Mouse (Mus musculus) lung, embryonic 14.5 days (tissue): ENCODE data around the gene Fas. TPM values are rescaled to one million over a fixed set of nuclear protein-coding genes. Genes with fewer than 3 reads are reported as not detected.
A peak's percentile ranks its signal among the peaks of the same experiment; 100 is the strongest.

Experiments
- ATAC-seq: fragments of 200-750 bp; cut with Nextera tagmentation; 2 replicates; pipeline ENCODE4 v1.8.0; 2017; ENCODE audit warnings: mild to moderate bottlenecking, moderate TSS enrichment, moderate library complexity; ENCODE audit not compliant: insufficient read depth
- DNase-seq: peaks from one replicate; pipeline ENCODE4 v3.0.0-alpha.2; 2015
- H3K27ac ChIP-seq: fragments of 300-500 bp; sonication (generic); 2 replicates; pipeline ENCODE4 v1.5.1; 2014; ENCODE audit warnings: low read depth, mild to moderate bottlenecking, moderate library complexity
- H3K27me3 ChIP-seq: fragments of 300-500 bp; sonication (generic); 2 replicates; pipeline ENCODE4 v1.6.1; 2014; ENCODE audit warnings: low read length, control low read depth; ENCODE audit not compliant: insufficient read depth
- H3K36me3 ChIP-seq: fragments of 300-500 bp; sonication (generic); 2 replicates; pipeline ENCODE4 v1.6.1; 2014; ENCODE audit warnings: control low read depth; ENCODE audit not compliant: insufficient read depth
- H3K4me1 ChIP-seq: fragments of 300-500 bp; sonication (generic); 2 replicates; pipeline ENCODE4 v1.6.1; 2014; ENCODE audit warnings: antibody characterized with exemption, control low read depth; ENCODE audit not compliant: insufficient read depth
- H3K4me2 ChIP-seq: fragments of 300-500 bp; sonication (generic); 2 replicates; pipeline ENCODE4 v1.6.1; 2014; ENCODE audit warnings: mild to moderate bottlenecking
- H3K4me3 ChIP-seq: fragments of 300-500 bp; sonication (generic); 2 replicates; pipeline ENCODE4 v1.5.1; 2014; ENCODE audit warnings: low read depth, low read length
- H3K9ac ChIP-seq: fragments of 300-500 bp; sonication (generic); 2 replicates; pipeline ENCODE4 v1.6.1; 2014
- H3K9me3 ChIP-seq: fragments of 300-500 bp; sonication (generic); 2 replicates; pipeline ENCODE4 v1.6.1; 2016; ENCODE audit warnings: low read depth, low read length, control low read depth
- CTCF ChIP-seq: IDR thresholded peaks from 2 replicates; pipeline ENCODE4 v1.5.1; 2016; ENCODE audit warnings: antibody characterized with exemption, low read depth
- whole genome bisulfite sequencing: fragments of 180-500 bp; shearing (Covaris S2); extraction: QIAGEN DNeasy Blood & Tissue Kit; methylation state at CpG from one replicate; pipeline ENCODE4 v1.1.7; 2014; 5-methylcytosine and 5-hydroxymethylcytosine counted together
- polyA plus RNA-seq: library from polyadenylated mRNA; unstranded; fragments of >200 nt; fragmentation: Nextera tagmentation; extraction: Ambion mirVana; gene quantifications from 2 replicates; pipeline ENCODE4 v1.2.1, GENCODE M21; 2014

Fas gene
- polyA plus RNA-seq, 1 experiment from 2014 or later = 5.7 TPM

DNA sequence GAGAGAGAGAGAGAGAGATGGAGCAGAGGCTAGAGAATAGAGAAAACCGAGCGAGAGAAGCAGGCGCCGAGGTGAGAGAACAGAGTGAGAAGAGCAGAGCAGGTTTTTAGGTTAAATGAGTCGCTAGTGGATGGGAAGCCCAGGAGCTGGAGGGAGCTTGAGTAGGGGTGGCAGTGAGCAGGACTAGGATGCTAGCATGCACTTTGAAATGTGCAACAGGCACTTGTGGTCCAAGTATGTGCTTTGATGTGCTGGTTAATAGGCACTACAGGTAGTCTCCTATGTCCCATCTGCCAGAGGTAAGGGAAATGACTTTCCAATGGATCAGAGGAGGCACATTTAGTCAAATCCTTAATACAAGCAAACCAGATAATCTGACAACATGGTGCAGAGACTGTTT lies 1.5 kb downstream of the Fas start:
- H3K4me2 ChIP-seq = peak overlapping the region; percentile 68; the same call in 1 of the 2 replicates
- DNase-seq (no peak), ATAC-seq (no peak)
- H3K4me1 ChIP-seq = 0 out of 2 replicates have a peak, but pooled peaks cover 7% of the 10 kb centered on the region
- no peak overlapping the region for H3K9ac ChIP-seq
- 65% methylated on average over 5 of the region's 5 CpGs for WGBS
- H3K9me3 ChIP-seq = no peaks in the 10 kb centered on the region
- no peak overlapping the region for H3K4me3 ChIP-seq
- no peak for TF ChIP-seq CTCF
- no peaks in the 10 kb centered on the region; the same call in 1 of the 2 replicates for H3K27me3 ChIP-seq
- no peaks in the 10 kb centered on the region for H3K36me3 ChIP-seq
- no peak overlapping the region for H3K27ac ChIP-seq

DNA sequence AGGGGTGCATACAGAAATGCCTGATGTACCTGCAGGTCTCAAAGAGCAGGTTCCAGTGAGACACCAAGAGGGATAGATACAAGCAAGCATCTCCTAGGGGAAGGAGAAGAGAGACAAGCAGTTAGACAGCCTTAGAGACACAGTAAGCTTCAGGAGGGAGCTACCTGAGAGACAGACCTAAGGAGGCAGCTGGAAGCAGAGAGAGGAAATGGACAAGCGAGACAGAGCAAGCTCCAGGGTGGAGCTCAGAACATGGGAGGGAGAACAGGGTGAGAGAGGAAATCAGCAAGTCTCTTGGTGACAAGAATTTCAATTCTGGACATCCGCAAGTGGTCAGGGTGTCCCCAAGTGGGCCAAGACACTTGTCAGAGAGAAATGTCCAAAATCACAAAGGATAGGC lies 2.2 kb downstream of the Fas start:
- Histone ChIP-seq H3K4me2 (no peak overlapping the region), H3K27me3 (no peaks in the 10 kb centered on the region; the same call in 1 of the 2 replicates), H3K4me1 (0 out of 2 replicates have a peak, but pooled peaks cover 7% of the 10 kb centered on the region), H3K9ac (no peak overlapping the region), H3K27ac (no peak overlapping the region), H3K36me3 (no peaks in the 10 kb centered on the region), H3K9me3 (no peaks in the 10 kb centered on the region), H3K4me3 (no peak overlapping the region)
- DNase-seq (no peak), ATAC-seq (no peak)
- WGBS = 66% methylated on average over 2 of the region's 2 CpGs
- TF ChIP-seq CTCF = no peak

DNA sequence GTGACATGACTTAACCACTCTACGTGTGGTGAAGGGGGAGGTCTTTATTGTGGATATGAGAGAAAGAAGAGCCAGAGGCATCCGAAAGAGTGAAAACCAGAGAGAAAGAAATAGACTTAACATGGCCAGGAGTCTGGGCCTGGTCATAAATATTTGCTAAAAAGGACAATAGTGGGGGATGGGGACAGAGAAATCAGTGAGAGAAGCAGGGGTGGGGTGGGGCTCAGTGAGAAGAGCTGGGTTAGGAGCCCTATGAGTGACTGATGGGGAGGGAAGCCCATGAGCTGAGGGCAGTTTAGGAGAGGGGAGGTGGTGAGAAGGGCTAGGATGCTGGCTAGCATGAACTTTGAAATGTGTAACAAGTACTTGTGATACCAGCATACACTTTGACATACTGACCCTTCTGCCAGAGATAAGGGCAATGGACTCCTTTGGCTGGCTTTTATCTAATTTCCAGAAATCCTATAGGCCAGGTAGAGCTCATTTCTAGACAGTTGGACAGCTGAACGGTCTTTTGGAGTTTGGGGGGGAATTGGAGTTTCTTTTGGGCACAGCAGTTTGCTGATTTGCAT lies 3.0 kb downstream of the Fas start:
- WGBS = 70% methylated on average over 3 of the region's 3 CpGs
- Histone ChIP-seq H3K4me3 (no peak overlapping the region), H3K4me2 (no peak overlapping the region), H3K27ac (no peak overlapping the region), H3K4me1 (0 out of 2 replicates have a peak, but pooled peaks cover 7% of the 10 kb centered on the region), H3K27me3 (no peaks in the 10 kb centered on the region; the same call in 1 of the 2 replicates), H3K9me3 (no peaks in the 10 kb centered on the region), H3K9ac (no peak overlapping the region), H3K36me3 (no peaks in the 10 kb centered on the region)
- ATAC-seq (no peak), DNase-seq (no peak)
- no peak for TF ChIP-seq CTCF

DNA sequence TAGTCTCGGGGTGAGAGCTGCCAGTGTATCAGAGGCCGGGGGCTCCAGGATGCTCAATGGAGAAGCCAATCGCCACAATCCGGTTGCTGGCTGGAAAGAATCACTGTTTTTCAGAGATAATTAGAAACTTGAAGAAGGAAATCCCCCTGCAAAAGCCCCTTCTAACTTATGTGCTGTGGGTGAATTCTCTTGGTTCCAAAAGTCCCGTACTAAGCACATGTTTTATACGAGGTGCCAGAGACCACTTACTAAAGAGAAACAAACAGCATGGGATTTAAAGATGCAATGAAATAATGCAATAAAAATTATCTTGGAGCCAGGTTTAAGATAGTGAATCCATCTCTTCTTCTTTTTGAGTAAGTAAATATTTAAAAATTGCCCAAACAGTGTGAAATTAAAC lies 5.0 kb downstream of the Fas start:
- no peak for TF ChIP-seq CTCF
- H3K4me1 ChIP-seq = 0 out of 2 replicates have a peak, but pooled peaks cover 7% of the 10 kb centered on the region
- ATAC-seq (no peak), DNase-seq (no peak)
- no peak overlapping the region for H3K27ac ChIP-seq
- no peak overlapping the region for H3K4me3 ChIP-seq
- H3K9me3 ChIP-seq = no peaks in the 10 kb centered on the region
- WGBS = 53% methylated on average over 6 of the region's 6 CpGs
- H3K9ac ChIP-seq = no peak overlapping the region
- H3K27me3 ChIP-seq = no peaks in the 10 kb centered on the region; the same call in 1 of the 2 replicates
- H3K4me2 ChIP-seq = no peak overlapping the region
- H3K36me3 ChIP-seq = no peaks in the 10 kb centered on the region

DNA sequence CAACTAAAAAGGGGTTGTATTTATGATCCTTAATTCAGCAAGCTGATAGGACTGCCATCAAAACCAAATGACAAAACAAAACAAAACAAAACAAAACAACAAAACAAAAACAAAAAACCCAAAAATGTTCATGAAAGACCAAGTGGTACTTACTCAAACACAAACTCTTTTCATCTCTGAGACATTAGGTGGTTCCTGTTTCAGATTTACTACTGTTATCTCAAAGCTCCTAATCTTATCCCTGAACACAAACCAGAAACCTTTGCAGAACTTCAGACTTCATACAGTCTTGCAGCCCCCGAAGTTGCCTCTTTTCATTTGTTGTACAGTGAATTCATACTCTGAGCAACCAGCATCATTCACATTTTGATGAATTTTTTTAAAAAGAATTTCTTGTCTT lies 8.1 kb downstream of the Fas start:
- H3K4me2 ChIP-seq = no peak overlapping the region
- 67% methylated on average over 1 of the region's 1 CpGs for WGBS
- no peak overlapping the region for H3K4me3 ChIP-seq
- no peak for DNase-seq
- no peaks in the 10 kb centered on the region for H3K9me3 ChIP-seq
- H3K9ac ChIP-seq = no peak overlapping the region
- no peaks in the 10 kb centered on the region for H3K36me3 ChIP-seq
- H3K4me1 ChIP-seq = no peaks in the 10 kb centered on the region
- no peaks in the 10 kb centered on the region for H3K27me3 ChIP-seq
- no peak for TF ChIP-seq CTCF
- ATAC-seq = no peak
- H3K27ac ChIP-seq = no peak overlapping the region

DNA sequence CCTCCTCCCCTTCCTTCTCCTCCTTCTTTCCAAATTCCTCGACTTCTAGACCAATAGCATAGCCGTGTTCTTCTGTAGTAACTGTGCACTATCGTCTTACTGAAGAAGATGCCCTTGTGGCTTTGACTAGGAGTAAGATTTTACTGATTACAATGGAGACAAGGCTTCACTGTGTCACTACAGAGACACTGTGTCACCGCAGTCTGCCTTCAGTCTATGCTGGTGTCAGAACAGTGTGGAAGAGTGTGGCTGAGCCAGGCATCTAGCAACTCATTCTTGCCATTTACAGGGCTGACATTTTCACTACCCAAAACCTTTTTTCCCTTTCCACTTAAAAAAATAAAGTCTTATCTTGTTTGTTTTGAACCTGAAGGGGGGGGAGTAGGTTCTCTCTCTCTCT lies 8.8 kb downstream of the Fas start:
- DNase-seq = no peak
- 57% methylated on average over 4 of the region's 4 CpGs for WGBS
- ATAC-seq = no peak
- Histone ChIP-seq H3K9me3 (no peaks in the 10 kb centered on the region), H3K36me3 (no peaks in the 10 kb centered on the region), H3K4me3 (no peak overlapping the region), H3K9ac (no peak overlapping the region), H3K4me1 (no peaks in the 10 kb centered on the region), H3K27ac (no peak overlapping the region), H3K27me3 (no peaks in the 10 kb centered on the region), H3K4me2 (no peak overlapping the region)
- no peak for TF ChIP-seq CTCF

DNA sequence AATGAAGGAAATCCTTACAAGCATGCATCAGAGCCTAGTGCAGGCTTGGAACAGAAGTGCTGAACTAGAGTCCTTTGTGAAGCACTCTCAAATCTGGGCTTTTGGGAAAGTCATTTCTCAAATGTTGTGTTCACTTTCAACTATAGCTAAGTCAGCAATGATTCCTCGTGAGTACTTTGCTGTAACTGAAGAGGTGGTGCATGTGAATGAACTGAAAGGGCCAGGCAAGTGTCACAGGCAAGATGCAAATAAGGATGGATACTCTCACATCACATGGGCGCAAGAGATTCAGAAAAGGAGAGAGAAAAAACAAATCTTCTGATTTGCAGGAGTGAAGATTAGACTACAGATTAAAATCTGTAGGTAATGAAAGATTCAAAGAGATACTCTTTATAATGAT lies 10.0 kb downstream of the Fas start:
- H3K4me1 ChIP-seq = no peaks in the 10 kb centered on the region
- no peaks in the 10 kb centered on the region for H3K36me3 ChIP-seq
- no peak for TF ChIP-seq CTCF
- no peak overlapping the region for H3K4me2 ChIP-seq
- DNase-seq (no peak), ATAC-seq (no peak)
- H3K9ac ChIP-seq = no peak overlapping the region
- H3K4me3 ChIP-seq = no peak overlapping the region
- H3K27ac ChIP-seq = no peak overlapping the region
- no peaks in the 10 kb centered on the region for H3K27me3 ChIP-seq
- 67% methylated on average over 2 of the region's 2 CpGs for WGBS
- no peaks in the 10 kb centered on the region for H3K9me3 ChIP-seq
